Mouse (Mus musculus) forebrain, embryonic 12.5 days (tissue): ENCODE measurements at regions not wholly inside any gene's neighbourhood (a gene's known extent, or its start where the extent isn't known, plus 50 kb on each side); places are given as distances from the start of the nearest gene placed in this dataset.

Experiments
- ATAC-seq: fragments of 200-750 bp; cut with Nextera tagmentation; 2 replicates; pipeline ENCODE4 v1.8.0; 2017; ENCODE audit warnings: moderate TSS enrichment; ENCODE audit not compliant: low FRiP score
- H3K27ac ChIP-seq: fragments of 300-500 bp; sonication (generic); 2 replicates; pipeline ENCODE4 v1.5.1; 2016; ENCODE audit warnings: mild to moderate bottlenecking
- H3K27me3 ChIP-seq: fragments of 300-500 bp; sonication (generic); 2 replicates; pipeline ENCODE4 v1.6.1; 2016; ENCODE audit warnings: mild to moderate bottlenecking
- H3K36me3 ChIP-seq: fragments of 300-500 bp; sonication (generic); replicated peaks from 2 replicates; pipeline ENCODE4 v1.6.1; 2016; ENCODE audit warnings: mild to moderate bottlenecking
- H3K4me1 ChIP-seq: fragments of 300-500 bp; sonication (generic); 2 replicates; pipeline ENCODE4 v1.6.1; 2016
- H3K4me2 ChIP-seq: fragments of 300-500 bp; sonication (generic); 2 replicates; pipeline ENCODE4 v1.6.1; 2016; ENCODE audit warnings: mild to moderate bottlenecking, moderate library complexity
- H3K4me3 ChIP-seq: fragments of 300-500 bp; sonication (generic); replicated peaks from 2 replicates; pipeline ENCODE4 v1.5.1; 2016; ENCODE audit warnings: mild to moderate bottlenecking
- H3K9ac ChIP-seq: fragments of 300-500 bp; sonication (generic); 2 replicates; pipeline ENCODE4 v1.6.1; 2016; ENCODE audit warnings: mild to moderate bottlenecking
- H3K9me3 ChIP-seq: fragments of 300-500 bp; sonication (generic); 2 replicates; pipeline ENCODE4 v1.6.1; 2016
- WGBS: fragments of 180-500 bp; shearing (Covaris S2); methylation state at CpG from one replicate; pipeline ENCODE4 v1.1.7; 2016; 5-methylcytosine and 5-hydroxymethylcytosine counted together

- Histone ChIP-seq H3K9me3 (no peaks in the 10 kb centered on the region), H3K4me3 (no peak overlapping the region), H3K36me3 (no peaks in the 10 kb centered on the region), H3K9ac (no peak overlapping the region), H3K27me3 (no peaks in the 10 kb centered on the region), H3K4me2 (no peak overlapping the region), H3K27ac (no peak overlapping the region), H3K4me1 (peaks cover 2% of the 10 kb centered on the region; the same call in 1 of the 2 replicates)
- 31% methylated on average over 5 of the region's 5 CpGs for WGBS
- ATAC-seq: no peak
These were observed 111.1 kb upstream of the Ccn2 start for GRCm38 (mm10) chr10:24484101-24484660.

GRCm38 (mm10) chr10:24485461-24485860, 109.8 kb upstream of the Ccn2 start:
- Histone ChIP-seq H3K9ac (no peak overlapping the region), H3K36me3 (no peaks in the 10 kb centered on the region), H3K9me3 (no peaks in the 10 kb centered on the region), H3K4me2 (no peak overlapping the region), H3K4me3 (no peak overlapping the region), H3K4me1 (peaks cover 2% of the 10 kb centered on the region; the same call in 1 of the 2 replicates), H3K27me3 (no peaks in the 10 kb centered on the region), H3K27ac (no peak overlapping the region)
- 68% methylated on average over 5 of the region's 5 CpGs for WGBS
- no peak for ATAC-seq

- H3K4me3 ChIP-seq: no peak overlapping the region
- 87% methylated on average over 1 of the region's 1 CpGs for WGBS
- H3K9me3 ChIP-seq: no peaks in the 10 kb centered on the region
- no peak for ATAC-seq
- H3K4me2 ChIP-seq: no peak overlapping the region
- no peak overlapping the region for H3K9ac ChIP-seq
- H3K4me1 ChIP-seq: peaks cover 2% of the 10 kb centered on the region; the same call in 1 of the 2 replicates
- no peak overlapping the region for H3K27ac ChIP-seq
- no peaks in the 10 kb centered on the region for H3K36me3 ChIP-seq
- no peaks in the 10 kb centered on the region for H3K27me3 ChIP-seq
These were observed 109.0 kb upstream of the Ccn2 start for GRCm38 (mm10) chr10:24486224-24486623.

- Histone ChIP-seq H3K27ac (no peak overlapping the region), H3K36me3 (no peaks in the 10 kb centered on the region), H3K9me3 (no peaks in the 10 kb centered on the region), H3K9ac (no peak overlapping the region), H3K4me1 (peaks cover 2% of the 10 kb centered on the region; the same call in 1 of the 2 replicates), H3K27me3 (no peaks in the 10 kb centered on the region), H3K4me2 (no peak overlapping the region), H3K4me3 (no peak overlapping the region)
- no peak for ATAC-seq
- WGBS: 78% methylated on average over 3 of the region's 3 CpGs
These were observed 107.3 kb upstream of the Ccn2 start for GRCm38 (mm10) chr10:24487915-24488314.

GRCm38 (mm10) chr10:24490432-24490831, 104.8 kb upstream of the Ccn2 start:
- Histone ChIP-seq H3K36me3 (no peaks in the 10 kb centered on the region), H3K27me3 (no peaks in the 10 kb centered on the region), H3K4me2 (no peak overlapping the region), H3K4me3 (no peak overlapping the region), H3K27ac (no peak overlapping the region), H3K9ac (no peak overlapping the region), H3K4me1 (no peaks in the 10 kb centered on the region), H3K9me3 (no peaks in the 10 kb centered on the region)
- 74% methylated on average over 2 of the region's 2 CpGs for WGBS
- no peak for ATAC-seq

GRCm38 (mm10) chr10:24491848-24492247, 103.4 kb upstream of the Ccn2 start:
- no peak overlapping the region for H3K4me2 ChIP-seq
- no peak overlapping the region for H3K4me3 ChIP-seq
- no peaks in the 10 kb centered on the region for H3K4me1 ChIP-seq
- no peak overlapping the region for H3K9ac ChIP-seq
- no peaks in the 10 kb centered on the region for H3K36me3 ChIP-seq
- H3K27me3 ChIP-seq: no peaks in the 10 kb centered on the region
- no peak for ATAC-seq
- no peak overlapping the region for H3K27ac ChIP-seq
- 86% methylated on average over 3 of the region's 3 CpGs for WGBS
- no peaks in the 10 kb centered on the region for H3K9me3 ChIP-seq

- H3K4me1 ChIP-seq: no peaks in the 10 kb centered on the region
- no peaks in the 10 kb centered on the region for H3K36me3 ChIP-seq
- no peaks in the 10 kb centered on the region for H3K27me3 ChIP-seq
- H3K27ac ChIP-seq: no peak overlapping the region
- H3K4me3 ChIP-seq: no peak overlapping the region
- no peaks in the 10 kb centered on the region for H3K9me3 ChIP-seq
- no peak overlapping the region for H3K4me2 ChIP-seq
- WGBS: 70% methylated on average over 4 of the region's 4 CpGs
- no peak for ATAC-seq
- no peak overlapping the region for H3K9ac ChIP-seq
These were observed 101.8 kb upstream of the Ccn2 start for GRCm38 (mm10) chr10:24493392-24493791.

- Histone ChIP-seq H3K4me3 (no peak overlapping the region), H3K4me1 (no peaks in the 10 kb centered on the region), H3K4me2 (no peak overlapping the region), H3K9ac (no peak overlapping the region), H3K9me3 (no peaks in the 10 kb centered on the region), H3K27ac (no peak overlapping the region), H3K36me3 (no peaks in the 10 kb centered on the region), H3K27me3 (no peaks in the 10 kb centered on the region)
- no peak for ATAC-seq
- 80% methylated on average over 6 of the region's 6 CpGs for WGBS
These were observed 101.3 kb upstream of the Ccn2 start for GRCm38 (mm10) chr10:24493936-24494335.

GRCm38 (mm10) chr10:24519795-24520512, 75.3 kb upstream of the Ccn2 start:
- H3K36me3 ChIP-seq: no peaks in the 10 kb centered on the region
- 91% methylated on average over 11 of the region's 11 CpGs for WGBS
- H3K4me2 ChIP-seq: no peak overlapping the region
- no peak for ATAC-seq
- no peaks in the 10 kb centered on the region for H3K9me3 ChIP-seq
- H3K27ac ChIP-seq: no peak overlapping the region
- H3K27me3 ChIP-seq: no peaks in the 10 kb centered on the region
- H3K9ac ChIP-seq: no peak overlapping the region
- H3K4me1 ChIP-seq: no peaks in the 10 kb centered on the region
- H3K4me3 ChIP-seq: no peak overlapping the region

GRCm38 (mm10) chr10:24520515-24520914, 74.7 kb upstream of the Ccn2 start:
- Histone ChIP-seq H3K27ac (no peak overlapping the region), H3K9me3 (no peaks in the 10 kb centered on the region), H3K4me1 (no peaks in the 10 kb centered on the region), H3K4me2 (no peak overlapping the region), H3K27me3 (no peaks in the 10 kb centered on the region), H3K9ac (no peak overlapping the region), H3K4me3 (no peak overlapping the region), H3K36me3 (no peaks in the 10 kb centered on the region)
- ATAC-seq: no peak
- WGBS: 89% methylated on average over 3 of the region's 3 CpGs

GRCm38 (mm10) chr10:24532776-24533175, 62.5 kb upstream of the Ccn2 start:
- H3K36me3 ChIP-seq: no peaks in the 10 kb centered on the region
- 98% methylated on average over 2 of the region's 2 CpGs for WGBS
- no peak for ATAC-seq
- H3K9ac ChIP-seq: no peak overlapping the region
- H3K4me1 ChIP-seq: no peaks in the 10 kb centered on the region
- no peak overlapping the region for H3K4me3 ChIP-seq
- no peak overlapping the region for H3K27ac ChIP-seq
- H3K9me3 ChIP-seq: no peaks in the 10 kb centered on the region
- H3K4me2 ChIP-seq: no peak overlapping the region
- H3K27me3 ChIP-seq: no peaks in the 10 kb centered on the region

GRCm38 (mm10) chr10:24534901-24535300, 60.3 kb upstream of the Ccn2 start:
- Histone ChIP-seq H3K36me3 (no peaks in the 10 kb centered on the region), H3K4me1 (no peaks in the 10 kb centered on the region), H3K27me3 (no peaks in the 10 kb centered on the region), H3K4me3 (no peak overlapping the region), H3K27ac (no peak overlapping the region), H3K9ac (no peak overlapping the region), H3K9me3 (no peaks in the 10 kb centered on the region), H3K4me2 (no peak overlapping the region)
- no peak for ATAC-seq
- 84% methylated on average over 11 of the region's 11 CpGs for WGBS

GRCm38 (mm10) chr10:24535461-24535860, 59.8 kb upstream of the Ccn2 start:
- no peak overlapping the region for H3K27ac ChIP-seq
- no peak overlapping the region for H3K4me3 ChIP-seq
- no peaks in the 10 kb centered on the region for H3K36me3 ChIP-seq
- H3K4me2 ChIP-seq: no peak overlapping the region
- H3K27me3 ChIP-seq: no peaks in the 10 kb centered on the region
- no peaks in the 10 kb centered on the region for H3K4me1 ChIP-seq
- no peaks in the 10 kb centered on the region for H3K9me3 ChIP-seq
- WGBS: 84% methylated on average over 6 of the region's 6 CpGs
- ATAC-seq: no peak
- H3K9ac ChIP-seq: no peak overlapping the region
